Mouse (Mus musculus) heart, postnatal 0 days (tissue): ENCODE data around the gene Ostf1. TPM values are rescaled to one million over a fixed set of nuclear protein-coding genes. Genes with fewer than 3 reads are reported as not detected.

Experiments used
- ATAC-seq: fragments of 200-750 bp; cut with Nextera tagmentation; 2 replicates; pipeline ENCODE4 v1.8.0; 2017; ENCODE audit warnings: low read depth, moderate number of reproducible peaks, moderate library complexity; ENCODE audit not compliant: insufficient read depth
- DNase-seq: peaks from one replicate; pipeline ENCODE4 v3.0.0-alpha.2; 2016; ENCODE audit warnings: low spot score
- H3K27ac ChIP-seq: fragments of 300-500 bp; sonication (generic); 2 replicates; pipeline ENCODE4 v1.5.1; 2014; ENCODE audit warnings: low read depth, mild to moderate bottlenecking
- H3K27me3 ChIP-seq: fragments of 300-500 bp; sonication (generic); 2 replicates; pipeline ENCODE4 v1.6.1; 2014; ENCODE audit warnings: low read length, mixed read lengths; ENCODE audit not compliant: control insufficient read depth, insufficient read depth
- H3K36me3 ChIP-seq: fragments of 300-500 bp; sonication (generic); replicated peaks from 2 replicates; pipeline ENCODE4 v1.6.1; 2014; ENCODE audit warnings: low read length, mixed read lengths; ENCODE audit not compliant: control insufficient read depth, insufficient read depth
- H3K4me1 ChIP-seq: fragments of 300-500 bp; sonication (generic); 2 replicates; pipeline ENCODE4 v1.6.1; 2014; ENCODE audit warnings: antibody characterized with exemption; ENCODE audit not compliant: control insufficient read depth, insufficient read depth
- H3K4me2 ChIP-seq: fragments of 300-500 bp; sonication (generic); 2 replicates; pipeline ENCODE4 v1.6.1; 2014; ENCODE audit warnings: low read depth, mild to moderate bottlenecking, low read length, moderate library complexity
- H3K4me3 ChIP-seq: fragments of 300-500 bp; sonication (generic); 2 replicates; pipeline ENCODE4 v1.5.1; 2014; ENCODE audit warnings: low read depth, low read length
- H3K9ac ChIP-seq: fragments of 300-500 bp; sonication (generic); replicated peaks from 2 replicates; pipeline ENCODE4 v1.6.1; 2014; ENCODE audit warnings: low read depth, low read length, mixed read lengths
- H3K9me3 ChIP-seq: fragments of 300-500 bp; sonication (generic); replicated peaks from 2 replicates; pipeline ENCODE4 v1.6.1; 2016; ENCODE audit warnings: low read length; ENCODE audit not compliant: control insufficient read depth
- CTCF ChIP-seq: IDR thresholded peaks from 2 replicates; pipeline ENCODE4 v1.5.1; 2016; ENCODE audit warnings: antibody characterized with exemption, control low read depth, low read depth
- EP300 ChIP-seq: IDR thresholded peaks from 2 replicates; pipeline ENCODE4 v1.6.1; 2016; ENCODE audit warnings: antibody characterized with exemption, low read depth
- WGBS: fragments of 180-500 bp; shearing (Covaris S2); extraction: QIAGEN DNeasy Blood & Tissue Kit; methylation state at CpG from one replicate; pipeline ENCODE4 v1.1.7; 2014; 5-methylcytosine and 5-hydroxymethylcytosine counted together
- polyA plus RNA-seq: library from polyadenylated mRNA; unstranded; fragments of >200 nt; fragmentation: Nextera tagmentation; extraction: Ambion mirVana; gene quantifications from 2 replicates; pipeline ENCODE4 v1.2.1, GENCODE M21; 2015
- total RNA-seq: library from RNA; depleted of rRNA; stranded (reverse); fragments of >200 nt; gene quantifications from 2 replicates; pipeline ENCODE4 v1.2.3, GENCODE M21; 2014; ENCODE audit warnings: low replicate concordance

Gene Ostf1
- total and polyA plus RNA-seq, 2 experiments from 2014 or later: 82.7 to 89.3 TPM

DNA sequence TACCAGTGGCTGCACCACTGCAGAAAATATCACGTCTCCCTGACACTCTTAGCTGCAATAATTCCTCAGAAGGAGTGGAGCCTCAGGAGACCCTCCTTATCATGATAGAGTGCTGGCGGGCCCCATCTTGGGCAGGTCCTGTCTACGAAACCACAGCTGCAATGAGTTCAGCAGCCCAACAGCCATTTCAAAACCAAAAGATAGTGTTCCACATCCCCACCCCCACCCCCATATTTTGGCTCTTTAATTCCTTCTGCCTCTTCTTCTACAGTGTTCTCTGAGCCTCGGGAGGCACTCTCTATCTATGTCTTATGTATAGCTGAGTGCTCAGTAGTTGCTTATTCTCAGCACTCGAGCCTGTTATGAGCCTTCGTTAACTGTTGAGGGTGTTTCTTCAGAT lies 18.9 kb upstream of the Ostf1 start:
- WGBS: 67% methylated on average over 6 of the region's 6 CpGs
- peaks cover 12% of the 10 kb centered on the region for H3K4me1 ChIP-seq
- H3K36me3 ChIP-seq: no peaks in the 10 kb centered on the region
- TF ChIP-seq CTCF (no peak), EP300 (no peak)
- no peak overlapping the region for H3K4me2 ChIP-seq
- H3K27ac ChIP-seq: no peak overlapping the region
- H3K27me3 ChIP-seq: no peaks in the 10 kb centered on the region
- ATAC-seq (no peak), DNase-seq (no peak)
- H3K4me3 ChIP-seq: no peak overlapping the region
- H3K9ac ChIP-seq: no peak overlapping the region
- no peaks in the 10 kb centered on the region for H3K9me3 ChIP-seq

GRCm38 (mm10) chr19:18649955-18650354 lies 18.3 kb upstream of the Ostf1 start:
- WGBS: 78% methylated on average over 4 of the region's 4 CpGs
- Histone ChIP-seq H3K27ac (no peak overlapping the region), H3K9me3 (no peaks in the 10 kb centered on the region), H3K4me2 (no peak overlapping the region), H3K4me1 (peaks cover 12% of the 10 kb centered on the region), H3K9ac (no peak overlapping the region), H3K27me3 (no peaks in the 10 kb centered on the region), H3K36me3 (no peaks in the 10 kb centered on the region), H3K4me3 (no peak overlapping the region)
- TF ChIP-seq CTCF (no peak), EP300 (no peak)
- DNase-seq: no peak
- no peak for ATAC-seq

GRCm38 (mm10) chr19:18648558-18648945 lies 16.9 kb upstream of the Ostf1 start:
- no peaks in the 10 kb centered on the region for H3K27me3 ChIP-seq
- ATAC-seq (no peak), DNase-seq (no peak)
- 70% methylated on average over 6 of the region's 6 CpGs for WGBS
- no peak overlapping the region for H3K9ac ChIP-seq
- H3K4me3 ChIP-seq: no peak overlapping the region
- no peak for TF ChIP-seq EP300
- no peak for TF ChIP-seq CTCF
- no peaks in the 10 kb centered on the region for H3K9me3 ChIP-seq
- H3K27ac ChIP-seq: peak overlapping the region; percentile 23
- H3K4me2 ChIP-seq: peak overlapping the region; percentile 36; the same call in 1 of the 2 replicates
- H3K4me1 ChIP-seq: peaks cover 10% of the 10 kb centered on the region
- H3K36me3 ChIP-seq: no peaks in the 10 kb centered on the region

DNA sequence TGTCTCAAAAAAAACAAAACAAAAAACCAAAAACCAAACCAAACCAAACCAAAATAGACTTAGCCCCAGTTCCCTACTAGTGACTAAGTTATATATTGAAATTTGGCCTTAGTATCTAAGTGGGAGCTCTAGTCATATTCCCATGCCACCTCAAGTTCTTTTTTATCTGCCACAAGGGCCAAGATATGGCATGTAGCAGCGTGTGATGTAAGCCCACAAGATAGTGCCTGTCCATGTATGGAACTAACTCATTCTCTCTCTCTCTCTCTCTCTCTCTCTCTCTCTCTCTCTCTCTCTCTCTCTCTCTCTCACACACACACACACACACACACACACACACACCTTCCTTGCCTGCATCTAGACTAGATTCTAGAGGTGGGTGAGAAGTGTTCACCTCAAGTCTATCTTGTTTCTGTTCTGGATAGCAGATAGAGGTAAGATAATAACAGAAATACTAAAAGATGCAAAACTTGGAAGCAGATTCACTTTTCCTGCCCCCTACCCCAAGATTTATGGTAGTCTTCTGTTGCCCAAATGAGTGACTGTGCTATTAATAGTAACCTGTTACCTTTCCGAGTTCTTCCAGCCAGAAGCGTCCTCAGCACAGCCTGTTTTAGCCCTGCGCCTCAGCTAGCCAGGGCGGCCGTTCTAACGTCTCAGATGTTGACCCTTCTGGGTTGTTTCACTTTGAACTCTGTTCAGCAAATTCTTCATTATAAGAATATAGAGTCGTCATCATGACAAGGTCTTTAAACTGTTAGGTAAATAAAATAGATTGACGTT lies 16.3 kb upstream of the Ostf1 start:
- Histone ChIP-seq H3K36me3 (no peaks in the 10 kb centered on the region), H3K9me3 (no peaks in the 10 kb centered on the region), H3K27ac (peak overlapping the region; percentile 23), H3K27me3 (no peaks in the 10 kb centered on the region), H3K4me2 (peak overlapping the region; percentile 36), H3K4me1 (peaks cover 4% of the 10 kb centered on the region), H3K4me3 (no peak overlapping the region), H3K9ac (no peak overlapping the region)
- DNase-seq (peak; percentile 65), ATAC-seq (peak; percentile 75)
- WGBS: 36% methylated on average over 9 of the region's 9 CpGs
- TF ChIP-seq CTCF (no peak), EP300 (no peak)

- Histone ChIP-seq H3K9ac (no peak overlapping the region), H3K4me1 (no peaks in the 10 kb centered on the region), H3K4me3 (no peak overlapping the region), H3K4me2 (no peak overlapping the region), H3K27me3 (no peaks in the 10 kb centered on the region), H3K9me3 (no peaks in the 10 kb centered on the region), H3K27ac (no peak overlapping the region), H3K36me3 (no peaks in the 10 kb centered on the region)
- no peak for DNase-seq
- no peak for ATAC-seq
- no peak for TF ChIP-seq EP300
- no peak for TF ChIP-seq CTCF
- WGBS: 44% methylated on average over 5 of the region's 5 CpGs
Observed at GRCm38 (mm10) chr19:18646853-18647420, 15.3 kb upstream of the Ostf1 start.
